Mouse (Mus musculus): ENCODE results near the gene Cacnb1. TPM values are rescaled to one million over a fixed set of nuclear protein-coding genes. Genes with fewer than 3 reads are reported as not detected.
A peak's percentile ranks its signal among the peaks of the same experiment; 100 is the strongest.

Gene Cacnb1
- polyA plus RNA-seq, 2 experiments, result 21.5 to 51.4 TPM

GRCm38 (mm10) chr11:97983506-97983905, 39.3 kb downstream of the Cacnb1 start:
- WGBS, result 84% methylated on average over 3 of the region's 3 CpGs
- Histone ChIP-seq H3K27ac (replicated peaks; ENCODE audit: low read depth, low read length) (no peak overlapping the region), H3K9me3 (ENCODE audit: control insufficient read depth, low read length) (no peaks in the 10 kb centered on the region), H3K27me3 (ENCODE audit: control insufficient read depth, insufficient read depth, low read length) (peaks cover 26% of the 10 kb centered on the region), H3K9ac (ENCODE audit: low read depth, low read length, severe bottlenecking) (no peak overlapping the region), H3K4me3 (replicated peaks; ENCODE audit: low read length) (no peak overlapping the region), H3K36me3 (ENCODE audit: control insufficient read depth, insufficient read depth, low read length) (no peaks in the 10 kb centered on the region), H3K4me2 (replicated peaks; ENCODE audit: low read depth, low read length, severe bottlenecking) (no peak overlapping the region), H3K4me1 (ENCODE audit: control insufficient read depth, insufficient read depth, low read length) (peaks cover 9% of the 10 kb centered on the region)
- DNase-seq (ENCODE audit: low spot score), result no peak
- TF ChIP-seq POLR2A (IDR thresholded peaks at IDR 0.05; ENCODE audit: borderline replicate concordance, extremely low read depth, insufficient read depth, insufficient read length), result no peak
- no peak for ATAC-seq (ENCODE audit: low FRiP score, low read depth)

DNA sequence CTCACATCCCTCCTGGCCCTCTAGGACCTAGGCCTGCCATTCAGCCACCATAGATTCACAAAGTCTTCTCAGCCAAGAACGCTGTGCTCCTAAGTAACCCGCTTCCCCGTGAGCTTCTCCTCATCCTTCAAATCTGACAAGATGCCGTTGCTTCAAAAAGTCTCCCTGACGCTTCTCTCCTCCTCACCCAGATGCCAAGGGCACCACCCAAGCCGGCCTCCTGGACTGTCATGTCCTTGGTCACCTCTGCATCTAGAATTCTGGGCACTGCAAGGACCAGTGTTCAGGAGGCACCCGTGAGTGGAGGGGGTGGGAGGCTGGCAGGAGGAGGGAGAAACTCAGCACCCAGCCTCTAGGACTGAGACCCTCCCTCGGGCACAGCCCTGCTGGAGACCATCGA, 40.1 kb downstream of the Cacnb1 start:
- no peak overlapping the region for H3K27ac ChIP-seq (replicated peaks; ENCODE audit: low read depth, low read length)
- TF ChIP-seq POLR2A (IDR thresholded peaks at IDR 0.05; ENCODE audit: borderline replicate concordance, extremely low read depth, insufficient read depth, insufficient read length), result no peak
- ATAC-seq (ENCODE audit: low FRiP score, low read depth), result no peak
- H3K9me3 ChIP-seq (ENCODE audit: control insufficient read depth, low read length), result no peaks in the 10 kb centered on the region
- H3K27me3 ChIP-seq (ENCODE audit: control insufficient read depth, insufficient read depth, low read length), result peaks cover 26% of the 10 kb centered on the region
- 90% methylated on average over 9 of the region's 9 CpGs for WGBS
- no peak overlapping the region for H3K9ac ChIP-seq (ENCODE audit: low read depth, low read length, severe bottlenecking)
- no peak overlapping the region for H3K4me2 ChIP-seq (replicated peaks; ENCODE audit: low read depth, low read length, severe bottlenecking)
- no peaks in the 10 kb centered on the region for H3K36me3 ChIP-seq (ENCODE audit: control insufficient read depth, insufficient read depth, low read length)
- H3K4me3 ChIP-seq (replicated peaks; ENCODE audit: low read length), result no peak overlapping the region
- peaks cover 9% of the 10 kb centered on the region for H3K4me1 ChIP-seq (ENCODE audit: control insufficient read depth, insufficient read depth, low read length)
- DNase-seq (ENCODE audit: low spot score), result no peak

- Histone ChIP-seq H3K27me3 (ENCODE audit: control insufficient read depth, insufficient read depth, low read length) (peaks cover 13% of the 10 kb centered on the region), H3K4me3 (replicated peaks; ENCODE audit: low read length) (no peak overlapping the region), H3K4me2 (replicated peaks; ENCODE audit: low read depth, low read length, severe bottlenecking) (no peak overlapping the region), H3K9me3 (ENCODE audit: control insufficient read depth, low read length) (no peaks in the 10 kb centered on the region), H3K4me1 (ENCODE audit: control insufficient read depth, insufficient read depth, low read length) (peaks cover 9% of the 10 kb centered on the region), H3K36me3 (ENCODE audit: control insufficient read depth, insufficient read depth, low read length) (no peaks in the 10 kb centered on the region), H3K9ac (ENCODE audit: low read depth, low read length, severe bottlenecking) (no peak overlapping the region), H3K27ac (replicated peaks; ENCODE audit: low read depth, low read length) (no peak overlapping the region)
- TF ChIP-seq POLR2A (IDR thresholded peaks at IDR 0.05; ENCODE audit: borderline replicate concordance, extremely low read depth, insufficient read depth, insufficient read length), result no peak
- peak; percentile 50 for DNase-seq (ENCODE audit: low spot score)
- WGBS, result 23% methylated on average over 9 of the region's 9 CpGs
- peak; percentile 60; the same call in 1 of the 2 replicates for ATAC-seq (ENCODE audit: low FRiP score, low read depth)
Measured at GRCm38 (mm10) chr11:97980531-97980966, 42.3 kb downstream of the Cacnb1 start.

GRCm38 (mm10) chr11:97979824-97980495, 42.9 kb downstream of the Cacnb1 start:
- ATAC-seq (ENCODE audit: low FRiP score, low read depth) (no peak), DNase-seq (ENCODE audit: low spot score) (no peak)
- H3K9me3 ChIP-seq (ENCODE audit: control insufficient read depth, low read length), result no peaks in the 10 kb centered on the region
- H3K4me3 ChIP-seq (replicated peaks; ENCODE audit: low read length), result no peak overlapping the region
- H3K36me3 ChIP-seq (ENCODE audit: control insufficient read depth, insufficient read depth, low read length), result no peaks in the 10 kb centered on the region
- no peak for TF ChIP-seq POLR2A (IDR thresholded peaks at IDR 0.05; ENCODE audit: borderline replicate concordance, extremely low read depth, insufficient read depth, insufficient read length)
- 54% methylated on average over 10 of the region's 10 CpGs for WGBS
- peaks cover 7% of the 10 kb centered on the region for H3K27me3 ChIP-seq (ENCODE audit: control insufficient read depth, insufficient read depth, low read length)
- H3K4me1 ChIP-seq (ENCODE audit: control insufficient read depth, insufficient read depth, low read length), result peaks cover 9% of the 10 kb centered on the region
- no peak overlapping the region for H3K9ac ChIP-seq (ENCODE audit: low read depth, low read length, severe bottlenecking)
- no peak overlapping the region for H3K4me2 ChIP-seq (replicated peaks; ENCODE audit: low read depth, low read length, severe bottlenecking)
- no peak overlapping the region for H3K27ac ChIP-seq (replicated peaks; ENCODE audit: low read depth, low read length)

- DNase-seq (ENCODE audit: low spot score) (no peak), ATAC-seq (ENCODE audit: low FRiP score, low read depth) (no peak)
- H3K4me2 ChIP-seq (replicated peaks; ENCODE audit: low read depth, low read length, severe bottlenecking), result no peak overlapping the region
- 84% methylated on average over 13 of the region's 13 CpGs for WGBS
- H3K4me3 ChIP-seq (replicated peaks; ENCODE audit: low read length), result no peak overlapping the region
- no peak overlapping the region for H3K27ac ChIP-seq (replicated peaks; ENCODE audit: low read depth, low read length)
- H3K9me3 ChIP-seq (ENCODE audit: control insufficient read depth, low read length), result no peaks in the 10 kb centered on the region
- TF ChIP-seq POLR2A (IDR thresholded peaks at IDR 0.05; ENCODE audit: borderline replicate concordance, extremely low read depth, insufficient read depth, insufficient read length), result no peak
- H3K36me3 ChIP-seq (ENCODE audit: control insufficient read depth, insufficient read depth, low read length), result no peaks in the 10 kb centered on the region
- no peaks in the 10 kb centered on the region for H3K27me3 ChIP-seq (ENCODE audit: control insufficient read depth, insufficient read depth, low read length)
- no peak overlapping the region for H3K9ac ChIP-seq (ENCODE audit: low read depth, low read length, severe bottlenecking)
- peaks cover 9% of the 10 kb centered on the region for H3K4me1 ChIP-seq (ENCODE audit: control insufficient read depth, insufficient read depth, low read length)
Measured at GRCm38 (mm10) chr11:97978392-97978791, 44.4 kb downstream of the Cacnb1 start.

All from limb, embryonic 14.5 days (tissue).